Mouse (Mus musculus) liver, adult 2 months (tissue): Measurements from ENCODE around the gene Rsph3a. TPM values are rescaled to one million over a fixed set of nuclear protein-coding genes. Genes with fewer than 3 reads are reported as not detected.
"Not testable (repeated sequence)": the region's sequence is repeated elsewhere in the genome, so short reads cannot be mapped to it uniquely, and the experiment has no call there.

Experiments used
- DNase-seq: peaks from one replicate; pipeline ENCODE4 v3.0.0-alpha.2; 2011; ENCODE audit warnings: low read depth, low spot score; ENCODE audit errors: extremely low read depth
- H3K27ac ChIP-seq: fragments of 200-500 bp; replicated peaks from 2 replicates; pipeline ENCODE4 v1.5.1; 2012; ENCODE audit warnings: low read depth, mild to moderate bottlenecking, control low read depth, inconsistent platforms, low read length; ENCODE audit not compliant: insufficient read depth
- H3K27me3 ChIP-seq: fragments of 200-500 bp; 2 replicates; pipeline ENCODE4 v1.6.1; 2012; ENCODE audit warnings: mild to moderate bottlenecking, moderate library complexity, low read length, inconsistent platforms; ENCODE audit not compliant: control insufficient read depth, insufficient read depth
- H3K36me3 ChIP-seq: fragments of 200-500 bp; 2 replicates; pipeline ENCODE4 v1.6.1; 2012; ENCODE audit warnings: low read length, inconsistent platforms; ENCODE audit not compliant: control insufficient read depth, insufficient read depth
- H3K4me1 ChIP-seq: fragments of 200-500 bp; 2 replicates; pipeline ENCODE4 v1.6.1; 2011; ENCODE audit warnings: low read length; ENCODE audit not compliant: control insufficient read depth, insufficient read depth
- H3K4me3 ChIP-seq: fragments of 200-500 bp; 2 replicates; pipeline ENCODE4 v1.5.1; 2011; ENCODE audit warnings: low read depth, mild to moderate bottlenecking, control low read depth, low read length, moderate library complexity; ENCODE audit not compliant: insufficient read depth
- H3K79me2 ChIP-seq: fragments of 200-500 bp; 2 replicates; pipeline ENCODE4 v1.6.1; 2012; ENCODE audit warnings: inconsistent platforms, mild to moderate bottlenecking, low read length, moderate library complexity; ENCODE audit not compliant: control insufficient read depth, insufficient read depth
- H3K9ac ChIP-seq: fragments of 200-500 bp; 2 replicates; pipeline ENCODE4 v1.6.1; 2012; ENCODE audit warnings: low read depth, mild to moderate bottlenecking, control low read depth, inconsistent platforms, low read length
- CTCF ChIP-seq: fragments of 200-500 bp; IDR thresholded peaks from 2 replicates; pipeline ENCODE4 v1.5.1; 2011; ENCODE audit warnings: low read depth, low read length, control low read depth
- POLR2A ChIP-seq: fragments of 200-500 bp; IDR thresholded peaks from 2 replicates; pipeline ENCODE4 v1.6.1; 2011; ENCODE audit warnings: low read length, control low read depth; ENCODE audit not compliant: insufficient read depth; ENCODE audit errors: extremely low read depth
- WGBS: fragments of 180-500 bp; shearing (Covaris S2); methylation state at CpG from one replicate; pipeline ENCODE4 v1.1.7; 2018; 5-methylcytosine and 5-hydroxymethylcytosine counted together
- polyA plus RNA-seq: library from polyadenylated mRNA; depleted of rRNA; stranded (reverse); fragments of >200 nt; gene quantifications from 2 replicates; pipeline ENCODE4 v1.2.3, GENCODE M21; 2012
- total RNA-seq: library from RNA; depleted of rRNA; stranded (reverse); fragments of >200 nt; gene quantifications from 2 replicates; pipeline ENCODE4 v1.2.3, GENCODE M21; 2014

Gene Rsph3a
- total and polyA plus RNA-seq, 2 experiments: 16.8 to 48.1 TPM

DNA sequence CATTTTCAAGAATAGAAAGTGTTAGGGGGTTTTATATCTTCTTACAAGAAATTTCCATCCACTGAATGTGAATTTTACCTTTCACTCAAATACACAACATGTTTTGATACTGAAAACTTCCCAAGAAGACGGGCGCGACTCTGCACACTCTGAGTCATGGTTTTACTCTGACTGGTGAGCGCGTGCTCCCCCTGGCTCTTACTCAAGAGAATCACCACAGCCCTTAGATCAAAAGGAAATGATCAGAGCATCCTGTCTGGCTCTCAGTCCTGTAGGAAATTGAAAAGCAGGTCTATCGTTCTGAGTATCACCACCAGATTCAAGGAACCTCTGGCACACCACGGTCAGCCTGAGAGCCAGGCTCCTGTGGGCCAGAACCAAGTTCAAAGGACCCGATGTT, 5.8 kb upstream of the Rsph3a start:
- Histone ChIP-seq H3K79me2 (no peaks in the 10 kb centered on the region; the same call in 1 of the 2 replicates), H3K36me3 (no peaks in the 10 kb centered on the region), H3K27me3 (no peaks in the 10 kb centered on the region), H3K4me1 (no peaks in the 10 kb centered on the region), H3K4me3 (no peak overlapping the region), H3K9ac (no peak overlapping the region), H3K27ac (no peak overlapping the region)
- no peak for TF ChIP-seq POLR2A
- TF ChIP-seq CTCF: peak; percentile 31; the same call in 1 of the 2 replicates
- WGBS: 67% methylated on average over 8 of the region's 8 CpGs
- no peak for DNase-seq

DNA sequence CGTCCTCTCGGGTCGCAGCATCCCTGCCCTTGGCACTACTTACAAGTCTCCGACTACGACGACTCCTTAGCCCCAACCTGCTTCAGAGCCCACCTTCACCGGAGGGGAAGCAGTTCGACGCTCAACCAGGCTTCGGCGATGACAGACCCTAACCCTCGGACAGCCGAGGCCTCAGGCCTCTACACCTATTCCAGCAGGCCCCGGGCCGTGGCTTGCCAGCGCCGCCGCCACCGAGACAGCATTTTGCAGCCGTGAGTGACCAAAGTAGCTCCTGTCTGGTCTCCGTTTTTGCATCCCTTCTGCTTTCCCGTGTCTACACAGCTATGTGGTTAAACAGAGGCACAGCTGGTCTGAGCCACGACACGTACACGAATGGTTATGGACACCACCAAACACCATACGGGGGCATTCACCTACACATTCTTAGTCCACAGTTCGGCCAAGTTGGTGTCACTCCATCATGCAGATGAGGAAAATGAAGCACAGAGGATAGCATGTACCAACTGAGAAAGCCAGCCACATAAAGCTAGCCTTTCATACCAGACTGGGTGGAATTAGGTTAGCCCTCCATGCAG, 726 bp downstream of the Rsph3a start:
- H3K79me2 ChIP-seq, H3K27ac ChIP-seq, DNase-seq, H3K27me3 ChIP-seq, H3K4me1 ChIP-seq, H3K36me3 ChIP-seq: not testable (repeated sequence)
- WGBS: 0% methylated on average over 20 of the region's 27 CpGs
- Histone ChIP-seq H3K9ac (peak overlapping the region; percentile 82), H3K4me3 (peak overlapping the region; percentile 96)

DNA sequence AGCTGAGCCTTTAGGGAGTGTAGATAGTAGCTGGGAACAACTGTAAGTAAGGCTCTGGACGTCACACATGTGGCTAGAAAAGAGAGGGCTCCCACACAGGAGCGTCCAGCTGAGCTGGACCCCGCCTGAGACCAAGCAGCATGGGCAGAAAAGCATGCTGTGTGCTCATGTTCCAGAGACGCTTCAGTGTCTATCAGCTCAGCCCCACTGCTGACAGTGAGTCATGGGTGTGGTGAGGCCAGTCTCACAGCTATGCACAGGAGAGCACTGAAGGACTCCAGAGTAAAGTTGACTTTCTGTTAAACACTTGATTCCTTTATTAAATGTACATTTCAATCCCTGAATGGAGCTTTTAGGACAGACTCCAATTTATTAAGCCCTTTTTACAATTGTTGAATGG, 5.9 kb downstream of the Rsph3a start:
- H3K27ac ChIP-seq, H3K4me3 ChIP-seq, H3K36me3 ChIP-seq, H3K4me1 ChIP-seq, H3K79me2 ChIP-seq, H3K27me3 ChIP-seq, H3K9ac ChIP-seq, DNase-seq: not testable (repeated sequence)
- no CpG with 5 or more reads among the region's 4 CpGs for WGBS

DNA sequence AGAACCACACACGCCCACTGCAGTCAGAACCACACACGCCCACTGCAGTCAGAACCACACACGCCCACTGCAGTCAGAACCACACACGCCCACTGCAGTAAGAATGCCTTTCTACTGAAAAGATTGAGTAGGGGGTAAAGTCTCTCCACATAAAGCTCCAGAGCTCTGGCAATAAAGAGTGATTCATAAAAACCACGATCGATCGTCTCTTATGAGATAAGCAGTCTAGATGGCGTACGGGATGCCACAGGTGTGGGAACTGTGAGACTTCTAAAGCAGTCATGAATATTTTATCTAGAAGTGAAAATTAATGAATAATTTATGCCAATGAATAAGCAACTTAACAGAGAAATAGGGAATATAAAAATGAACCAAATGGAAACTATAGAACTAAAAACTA, 11.8 kb downstream of the Rsph3a start:
- not testable (repeated sequence) for DNase-seq, H3K27ac ChIP-seq, H3K27me3 ChIP-seq, H3K4me1 ChIP-seq, H3K36me3 ChIP-seq, H3K4me3 ChIP-seq, H3K9ac ChIP-seq, H3K79me2 ChIP-seq
- 97% methylated on average over 9 of the region's 9 CpGs for WGBS

DNA sequence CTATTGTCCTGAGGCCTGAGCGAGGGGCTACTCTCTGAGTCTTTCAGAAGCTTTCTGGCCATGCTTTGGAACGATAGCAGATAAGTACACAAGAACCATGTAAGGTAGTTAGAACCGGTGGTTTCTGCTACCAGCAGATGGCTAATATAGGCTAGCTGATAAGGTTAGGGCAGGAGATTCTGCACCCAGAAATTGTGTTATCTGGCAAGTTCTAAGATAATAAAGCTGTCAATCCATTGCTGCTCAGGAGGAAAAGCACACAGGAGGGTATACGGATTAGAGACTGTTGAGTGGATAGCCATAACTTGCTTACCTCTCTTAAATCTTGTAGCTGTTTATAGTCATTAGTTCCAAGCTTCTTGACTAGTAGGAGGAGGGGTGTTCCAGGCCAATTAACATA, 17.9 kb downstream of the Rsph3a start:
- H3K36me3 ChIP-seq, H3K27me3 ChIP-seq, H3K9ac ChIP-seq, H3K79me2 ChIP-seq, H3K27ac ChIP-seq, DNase-seq, H3K4me3 ChIP-seq, H3K4me1 ChIP-seq: not testable (repeated sequence)
- WGBS: 92% methylated on average over 4 of the region's 4 CpGs

DNA sequence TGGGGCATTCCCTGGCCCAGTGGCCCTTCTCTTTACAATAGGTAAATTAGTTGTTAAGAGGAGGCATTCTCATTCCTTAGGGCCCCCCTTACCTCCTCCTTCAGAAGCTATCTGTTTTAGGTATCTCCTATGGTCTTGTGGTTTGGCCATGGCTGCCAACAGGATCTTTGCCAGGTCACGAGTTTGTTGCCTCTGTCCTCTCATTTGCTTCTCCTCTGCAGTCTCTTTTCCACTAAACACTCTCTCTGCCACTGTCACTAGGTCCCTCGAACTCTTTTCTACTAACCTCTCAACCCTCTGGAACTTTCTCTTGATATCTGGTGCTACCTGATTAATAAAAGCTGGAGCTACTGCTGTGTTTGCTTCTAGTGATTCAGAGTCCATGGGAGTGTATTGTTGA, 19.0 kb downstream of the Rsph3a start:
- not testable (repeated sequence) for H3K27me3 ChIP-seq, H3K4me1 ChIP-seq, H3K36me3 ChIP-seq, H3K4me3 ChIP-seq, H3K27ac ChIP-seq, H3K79me2 ChIP-seq, H3K9ac ChIP-seq, DNase-seq
- 85% methylated on average over 2 of the region's 2 CpGs for WGBS

DNA sequence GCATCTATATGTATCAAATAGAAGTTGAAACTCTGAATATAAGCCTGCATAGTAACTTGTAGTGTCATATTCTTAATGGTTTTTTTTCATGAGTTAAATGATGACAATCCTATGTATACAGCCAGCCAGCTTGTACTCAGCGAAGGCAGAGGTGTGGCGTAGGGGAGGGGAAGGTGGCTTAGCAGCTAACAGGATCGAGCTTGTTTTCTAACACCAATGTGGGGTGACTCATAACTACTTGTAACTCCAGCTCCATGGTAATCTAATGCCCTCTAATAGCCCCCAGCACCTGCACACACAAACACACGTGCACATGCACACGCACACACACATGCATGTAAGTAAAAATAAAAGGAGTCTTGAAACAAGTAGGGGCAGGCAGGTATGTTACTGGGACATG, 23.1 kb downstream of the Rsph3a start:
- not testable (repeated sequence) for H3K9ac ChIP-seq, H3K27ac ChIP-seq, H3K4me1 ChIP-seq, H3K36me3 ChIP-seq, H3K27me3 ChIP-seq, DNase-seq, H3K79me2 ChIP-seq, H3K4me3 ChIP-seq
- WGBS: 92% methylated on average over 5 of the region's 5 CpGs

DNA sequence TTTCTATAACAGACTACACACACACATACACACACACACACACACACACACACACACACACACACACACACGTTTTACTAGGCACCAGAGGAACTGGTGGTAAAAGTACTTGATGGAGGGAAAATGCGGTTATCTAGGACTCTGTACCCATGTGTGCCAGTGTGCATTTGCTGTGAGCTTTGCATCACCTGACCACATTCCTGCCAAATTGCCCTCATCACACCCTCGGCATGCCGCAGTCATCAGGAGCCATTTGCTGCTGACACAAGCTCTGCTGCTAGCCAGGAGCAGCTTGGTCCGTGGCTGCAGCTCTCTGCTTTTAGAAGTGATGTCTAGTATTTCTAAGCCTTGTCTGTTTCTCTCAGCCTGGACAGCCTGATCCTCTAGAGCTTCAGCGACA, 24.4 kb downstream of the Rsph3a start:
- H3K79me2 ChIP-seq, H3K27ac ChIP-seq, DNase-seq, H3K27me3 ChIP-seq, H3K4me1 ChIP-seq, H3K36me3 ChIP-seq, H3K4me3 ChIP-seq, H3K9ac ChIP-seq: not testable (repeated sequence)
- 71% methylated on average over 2 of the region's 6 CpGs for WGBS

DNA sequence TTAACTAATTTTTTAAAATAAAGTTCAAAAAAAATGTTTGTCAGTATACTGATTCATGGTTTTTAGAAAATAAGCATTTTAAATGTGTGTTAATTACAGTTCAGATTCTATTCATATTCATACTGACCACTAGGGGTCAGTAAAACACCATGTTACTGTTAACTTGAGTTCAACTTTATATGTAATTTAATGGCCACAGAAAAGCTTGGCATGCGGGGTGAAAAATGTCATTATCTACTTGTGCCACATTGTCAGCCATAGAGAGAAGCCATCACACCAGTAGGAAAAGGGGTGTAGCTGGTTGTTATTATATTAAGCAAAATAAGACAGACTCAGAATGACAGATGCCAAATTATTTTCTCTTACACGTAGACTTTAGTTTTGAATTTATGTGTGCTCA, 38.1 kb downstream of the Rsph3a start:
- H3K79me2 ChIP-seq, H3K4me1 ChIP-seq, H3K9ac ChIP-seq, H3K4me3 ChIP-seq, DNase-seq, H3K27me3 ChIP-seq, H3K27ac ChIP-seq, H3K36me3 ChIP-seq: not testable (repeated sequence)
- WGBS: 91% methylated on average over 1 of the region's 2 CpGs
